Mouse (Mus musculus) heart, embryonic 11.5 days (tissue): ENCODE measurements around the gene Npnt. TPM values are rescaled to one million over a fixed set of nuclear protein-coding genes. Genes with fewer than 3 reads are reported as not detected.

Experiments
- ATAC-seq: fragments of 200-750 bp; cut with Nextera tagmentation; replicated peaks from 2 replicates; pipeline ENCODE4 v1.8.0; 2017; ENCODE audit warnings: moderate library complexity; ENCODE audit not compliant: insufficient number of reproducible peaks, low FRiP score, low TSS enrichment
- H3K27ac ChIP-seq: fragments of 300-500 bp; sonication (generic); 2 replicates; pipeline ENCODE4 v1.5.1; 2014; ENCODE audit warnings: mild to moderate bottlenecking, low read depth, low read length
- H3K27me3 ChIP-seq: fragments of 300-500 bp; sonication (generic); 2 replicates; pipeline ENCODE4 v1.6.1; 2014; ENCODE audit warnings: mild to moderate bottlenecking, low read length, mixed read lengths; ENCODE audit not compliant: control insufficient read depth, insufficient read depth
- H3K36me3 ChIP-seq: fragments of 300-500 bp; sonication (generic); 2 replicates; pipeline ENCODE4 v1.6.1; 2014; ENCODE audit warnings: mild to moderate bottlenecking, low read length, moderate library complexity, mixed read lengths; ENCODE audit not compliant: control insufficient read depth, insufficient read depth
- H3K4me1 ChIP-seq: fragments of 300-500 bp; sonication (generic); 2 replicates; pipeline ENCODE4 v1.6.1; 2014; ENCODE audit warnings: low read length; ENCODE audit not compliant: control insufficient read depth, insufficient read depth
- H3K4me2 ChIP-seq: fragments of 300-500 bp; sonication (generic); 2 replicates; pipeline ENCODE4 v1.6.1; 2014; ENCODE audit warnings: mild to moderate bottlenecking, moderate library complexity
- H3K4me3 ChIP-seq: fragments of 300-500 bp; sonication (generic); 2 replicates; pipeline ENCODE4 v1.5.1; 2014; ENCODE audit warnings: low read depth, low read length
- H3K9ac ChIP-seq: fragments of 300-500 bp; sonication (generic); 2 replicates; pipeline ENCODE4 v1.6.1; 2014; ENCODE audit warnings: mild to moderate bottlenecking, low read depth, low read length, moderate library complexity
- H3K9me3 ChIP-seq: fragments of 300-500 bp; sonication (generic); replicated peaks from 2 replicates; pipeline ENCODE4 v1.6.1; 2016; ENCODE audit warnings: low read length; ENCODE audit not compliant: control insufficient read depth
- WGBS: fragments of 180-500 bp; shearing (Covaris S2); extraction: QIAGEN DNeasy Blood & Tissue Kit; methylation state at CpG from one replicate; pipeline ENCODE4 v1.1.7; 2014; ENCODE audit not compliant: insufficient replicate concordance; 5-methylcytosine and 5-hydroxymethylcytosine counted together
- polyA plus RNA-seq: library from polyadenylated mRNA; unstranded; fragments of >200 nt; fragmentation: Nextera tagmentation; extraction: Ambion mirVana; gene quantifications from 2 replicates; pipeline ENCODE4 v1.2.1, GENCODE M21; 2014

The Npnt gene
- polyA plus RNA-seq = 19.7 and 26.4 TPM in 2 replicates

DNA sequence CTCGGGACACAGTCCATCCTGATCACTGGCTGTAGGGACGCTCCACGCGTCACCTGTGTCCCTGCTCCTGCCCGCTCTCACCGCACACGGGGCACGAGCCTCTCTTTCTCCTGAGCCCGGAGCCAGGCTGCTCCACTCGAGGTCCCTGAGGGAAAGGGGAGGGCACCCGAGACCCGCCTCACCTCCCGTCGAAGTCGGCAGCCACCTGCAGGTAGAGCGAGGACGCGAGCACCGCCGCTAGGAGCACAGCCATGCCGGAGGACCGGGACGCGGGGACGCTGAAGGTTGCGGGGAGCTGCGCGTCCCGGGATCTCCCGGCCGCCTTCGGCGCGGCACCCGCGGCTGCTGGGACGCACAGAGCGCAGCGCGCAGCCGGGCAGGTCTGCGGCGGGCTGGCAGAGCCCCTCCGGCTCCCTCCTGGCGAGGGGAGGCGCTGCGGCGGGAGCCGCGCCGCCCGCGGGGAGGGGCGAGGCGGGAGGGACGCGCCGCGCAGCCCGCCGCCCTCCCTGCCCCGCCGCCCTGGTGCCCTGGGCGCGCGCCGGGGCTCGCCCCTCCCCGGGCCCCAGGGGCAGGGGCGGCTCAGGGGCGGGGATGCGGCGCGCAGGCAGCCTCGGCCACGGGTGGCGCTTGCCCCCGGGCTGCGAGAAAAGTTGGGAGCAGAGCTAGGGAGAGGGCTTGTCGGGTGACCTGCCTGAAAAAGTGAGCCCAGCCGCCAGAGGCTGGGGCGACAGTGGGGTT is at the start of gene Npnt:
Gene Npnt (minus strand): TSS at position 501 of the 738 bp plus-strand sequence.
- Histone ChIP-seq H3K9me3 (no peaks in the 10 kb centered on the region), H3K4me2 (peak within 1 kb of the TSS; percentile 87), H3K27me3 (no peaks in the 10 kb centered on the region; the same call in 1 of the 2 replicates), H3K4me1 (peaks cover 4% of the 10 kb centered on the region; the same call in 1 of the 2 replicates), H3K36me3 (no peaks in the 10 kb centered on the region), H3K27ac (no peak within 1 kb of the TSS), H3K4me3 (peak within 1 kb of the TSS; percentile 73), H3K9ac (peak within 1 kb of the TSS; percentile 70)
- WGBS = under 1% methylated on average over 74 of the region's 82 CpGs
- ATAC-seq = peak; percentile 77

- H3K4me2 ChIP-seq = no peak overlapping the region
- no peak for ATAC-seq
- H3K4me3 ChIP-seq = no peak overlapping the region
- no peak overlapping the region for H3K9ac ChIP-seq
- H3K27me3 ChIP-seq = no peaks in the 10 kb centered on the region
- no peaks in the 10 kb centered on the region for H3K4me1 ChIP-seq
- no peak overlapping the region for H3K27ac ChIP-seq
- H3K36me3 ChIP-seq = no peaks in the 10 kb centered on the region
- 85% methylated on average over 9 of the region's 9 CpGs for WGBS
- no peaks in the 10 kb centered on the region for H3K9me3 ChIP-seq
These were observed 46.2 kb upstream of the Npnt start for GRCm38 (mm10) chr3:132996299-132996698.

- no peak overlapping the region for H3K27ac ChIP-seq
- H3K4me1 ChIP-seq = no peaks in the 10 kb centered on the region
- H3K4me3 ChIP-seq = no peak overlapping the region
- no peak for ATAC-seq
- H3K27me3 ChIP-seq = no peaks in the 10 kb centered on the region
- no peak overlapping the region for H3K4me2 ChIP-seq
- no peaks in the 10 kb centered on the region for H3K36me3 ChIP-seq
- H3K9me3 ChIP-seq = no peaks in the 10 kb centered on the region
- 84% methylated on average over 3 of the region's 3 CpGs for WGBS
- H3K9ac ChIP-seq = no peak overlapping the region
These were observed 45.8 kb upstream of the Npnt start for GRCm38 (mm10) chr3:132995904-132996267.

- Histone ChIP-seq H3K9ac (no peak overlapping the region), H3K4me2 (no peak overlapping the region), H3K4me1 (no peaks in the 10 kb centered on the region), H3K4me3 (no peak overlapping the region), H3K36me3 (no peaks in the 10 kb centered on the region), H3K9me3 (no peaks in the 10 kb centered on the region), H3K27ac (no peak overlapping the region), H3K27me3 (no peaks in the 10 kb centered on the region)
- no peak for ATAC-seq
- WGBS = 75% methylated on average over 7 of the region's 7 CpGs
These were observed 45.2 kb upstream of the Npnt start for GRCm38 (mm10) chr3:132995172-132995903.

DNA sequence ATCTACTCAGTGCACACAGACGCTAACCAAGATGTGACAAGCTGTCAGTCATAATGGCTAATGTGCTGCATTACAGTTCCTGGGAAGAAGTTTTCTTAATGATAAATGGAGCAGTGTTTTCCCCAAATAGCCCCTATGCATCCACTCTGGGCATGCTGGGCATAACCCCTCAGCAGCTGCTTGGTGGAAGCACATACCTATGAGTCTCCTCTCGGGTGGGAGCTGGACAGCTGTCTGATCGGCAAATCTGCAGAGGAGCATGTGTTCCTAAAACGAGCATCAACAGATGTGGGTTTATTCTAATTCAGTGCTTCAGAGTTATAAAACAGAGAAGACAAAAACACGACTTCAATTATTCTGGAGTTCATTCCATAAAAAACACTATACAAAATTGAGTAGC is 36.1 kb upstream of the Npnt start:
- Histone ChIP-seq H3K4me1 (no peaks in the 10 kb centered on the region), H3K36me3 (peaks cover 2% of the 10 kb centered on the region; the same call in 1 of the 2 replicates), H3K27ac (no peak overlapping the region), H3K9me3 (no peaks in the 10 kb centered on the region), H3K27me3 (no peaks in the 10 kb centered on the region), H3K9ac (no peak overlapping the region), H3K4me2 (no peak overlapping the region), H3K4me3 (no peak overlapping the region)
- ATAC-seq = no peak
- WGBS = 83% methylated on average over 5 of the region's 5 CpGs

- no peaks in the 10 kb centered on the region for H3K4me1 ChIP-seq
- no peak for ATAC-seq
- no peak overlapping the region for H3K4me2 ChIP-seq
- no peaks in the 10 kb centered on the region for H3K27me3 ChIP-seq
- H3K27ac ChIP-seq = no peak overlapping the region
- WGBS = 29% methylated on average over 4 of the region's 4 CpGs
- no peak overlapping the region for H3K4me3 ChIP-seq
- no peak overlapping the region for H3K9ac ChIP-seq
- no peaks in the 10 kb centered on the region for H3K9me3 ChIP-seq
- H3K36me3 ChIP-seq = peaks cover 7% of the 10 kb centered on the region; the same call in 1 of the 2 replicates
These were observed 33.9 kb upstream of the Npnt start for GRCm38 (mm10) chr3:132983845-132984485.

- Histone ChIP-seq H3K27me3 (no peaks in the 10 kb centered on the region), H3K4me1 (no peaks in the 10 kb centered on the region), H3K9me3 (no peaks in the 10 kb centered on the region), H3K36me3 (peaks cover 7% of the 10 kb centered on the region; the same call in 1 of the 2 replicates), H3K27ac (no peak overlapping the region), H3K9ac (no peak overlapping the region), H3K4me3 (no peak overlapping the region), H3K4me2 (no peak overlapping the region)
- WGBS = 94% methylated on average over 2 of the region's 2 CpGs
- ATAC-seq = no peak
These were observed 31.9 kb upstream of the Npnt start for GRCm38 (mm10) chr3:132981968-132982367.

DNA sequence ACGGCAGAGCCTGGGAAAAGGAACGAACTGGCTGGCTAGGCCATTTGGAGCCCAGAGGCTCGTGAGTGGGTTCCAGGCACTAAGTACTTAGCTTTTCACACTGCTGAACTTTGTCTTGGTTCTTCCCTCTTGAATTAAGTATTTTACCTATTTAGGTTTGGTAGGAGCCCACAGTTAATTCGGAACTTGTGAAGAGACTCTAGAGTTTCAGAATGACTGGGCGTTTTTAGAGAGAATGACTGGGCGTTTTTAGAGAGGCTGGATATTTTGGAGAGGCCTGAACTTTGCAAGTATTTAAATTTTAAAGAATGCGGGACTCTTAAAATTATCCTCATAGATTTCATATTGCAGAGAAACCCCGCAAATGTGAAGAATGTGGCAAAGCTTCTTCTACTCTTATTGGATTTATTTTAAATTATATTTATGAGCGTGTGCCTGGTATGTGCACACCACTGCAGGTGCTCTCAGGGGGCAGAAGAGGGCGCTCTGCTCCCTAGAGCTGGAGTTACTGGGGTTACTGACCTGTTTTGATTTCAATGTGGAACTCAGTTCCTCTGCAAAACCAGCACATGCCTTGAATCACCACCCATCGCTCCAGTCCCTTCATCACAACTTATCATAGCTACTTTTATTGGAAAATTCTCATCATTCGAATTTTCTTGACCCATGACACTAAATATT is 29.8 kb upstream of the Npnt start:
- Histone ChIP-seq H3K9ac (no peak overlapping the region), H3K4me2 (no peak overlapping the region), H3K36me3 (peaks cover 7% of the 10 kb centered on the region; the same call in 1 of the 2 replicates), H3K27me3 (no peaks in the 10 kb centered on the region), H3K9me3 (no peaks in the 10 kb centered on the region), H3K4me3 (no peak overlapping the region), H3K27ac (no peak overlapping the region), H3K4me1 (no peaks in the 10 kb centered on the region)
- no peak for ATAC-seq
- WGBS = 90% methylated on average over 12 of the region's 12 CpGs
